ENCODE assay signal across 8 mouse cellular contexts in the genomic region with DNA sequence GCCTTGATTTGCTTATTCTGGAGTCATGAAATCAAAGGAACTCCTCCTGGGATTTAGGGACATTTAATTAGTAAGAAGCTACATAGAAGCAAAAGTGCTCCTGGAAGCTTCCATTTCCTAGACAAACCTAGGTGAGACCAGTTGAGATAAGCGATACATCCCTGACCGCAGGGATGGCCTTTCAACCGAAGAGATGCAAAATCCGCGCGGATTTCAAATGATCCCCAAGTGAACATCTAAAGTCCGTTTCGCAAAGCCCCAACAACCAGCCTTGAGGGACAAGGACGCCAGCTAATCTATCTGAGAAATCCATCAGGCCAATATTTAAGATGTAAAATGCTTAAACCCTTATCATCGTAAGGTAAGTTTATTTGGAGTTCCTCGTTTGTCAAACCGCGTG. TPM values are rescaled to one million over a fixed set of nuclear protein-coding genes. Genes with fewer than 3 reads are reported as not detected.
A peak's percentile ranks its signal among the peaks of the same experiment; 100 is the strongest.
DNase-seq lines count a peak whose midpoint lies in the region; ATAC-seq and TF ChIP-seq lines count a peak whose summit lies in the region.

No protein-coding gene starts in this region.

- H3K27ac ChIP-seq in heart, embryonic 15.5 days = no peak overlapping the region
- H3K27ac ChIP-seq in liver, embryonic 11.5 days (ENCODE audit: low read depth, low read length) = no peak overlapping the region
- H3K27ac ChIP-seq in small intestine, adult 2 months (ENCODE audit: insufficient read depth, low read depth, low read length) = no peak overlapping the region

- no peaks in the 10 kb centered on the region for H3K36me3 ChIP-seq in heart, embryonic 15.5 days
- H3K36me3 ChIP-seq in liver, embryonic 11.5 days (ENCODE audit: control insufficient read depth, insufficient read depth, low read length) = no peaks in the 10 kb centered on the region
- H3K36me3 ChIP-seq in small intestine, adult 2 months (ENCODE audit: control insufficient read depth, insufficient read depth, low read length) = no peaks in the 10 kb centered on the region

- H3K27me3 ChIP-seq in heart, embryonic 15.5 days = no peaks in the 10 kb centered on the region
- no peaks in the 10 kb centered on the region for H3K27me3 ChIP-seq in liver, embryonic 11.5 days (replicated peaks; ENCODE audit: control insufficient read depth, insufficient read depth, low read length)
- H3K27me3 ChIP-seq in small intestine, adult 2 months (ENCODE audit: control insufficient read depth, insufficient read depth, low read length) = no peaks in the 10 kb centered on the region

- no peaks in the 10 kb centered on the region for H3K9me3 ChIP-seq in heart, embryonic 15.5 days (replicated peaks)
- H3K9me3 ChIP-seq in liver, embryonic 11.5 days (ENCODE audit: control insufficient read depth, low read length) = no peaks in the 10 kb centered on the region

- no peak for TF ChIP-seq CTCF in small intestine, adult 2 months (IDR thresholded peaks at IDR 0.05; ENCODE audit: extremely low read depth, insufficient read length, insufficient replicate concordance, low read depth, low read length)

- H3K4me1 ChIP-seq in heart, embryonic 15.5 days (replicated peaks) = no peaks in the 10 kb centered on the region
- no peaks in the 10 kb centered on the region; the same call in 1 of the 2 replicates for H3K4me1 ChIP-seq in liver, embryonic 11.5 days (replicated peaks; ENCODE audit: control insufficient read depth, insufficient read depth, low read length)
- H3K4me1 ChIP-seq in small intestine, adult 2 months (ENCODE audit: control insufficient read depth, insufficient read depth, insufficient read length, low read length) = no peaks in the 10 kb centered on the region

- ATAC-seq in heart, embryonic 15.5 days (replicated peaks; ENCODE audit: insufficient number of reproducible peaks, insufficient read depth, low FRiP score, low read depth) = no peak
- ATAC-seq in liver, embryonic 11.5 days (replicated peaks; ENCODE audit: low FRiP score) = no peak

- peak overlapping the region; percentile 67 for H3K4me3 ChIP-seq in heart, embryonic 15.5 days
- H3K4me3 ChIP-seq in liver, embryonic 11.5 days (ENCODE audit: low read depth, low read length) = peak overlapping the region; percentile 64
- H3K4me3 ChIP-seq in small intestine, adult 2 months (ENCODE audit: low read depth, low read length) = peak overlapping the region; percentile 77

- WGBS in heart, embryonic 15.5 days = 1% methylated on average over 13 of the region's 13 CpGs
- 2% methylated on average over 13 of the region's 13 CpGs for WGBS in liver, embryonic 11.5 days
- WGBS in small intestine, adult 2 months = under 1% methylated on average over 13 of the region's 13 CpGs

- DNase-seq in heart, postnatal 4 days = no peak
- DNase-seq in brain, adult 2 months (ENCODE audit: low read depth, low spot score) = peak; percentile 21
- DNase-seq in forelimb bud, embryonic 11.5 days (ENCODE audit: low read depth, low spot score) = peak; percentile 4
- no peak for DNase-seq in liver, embryonic 11.5 days (ENCODE audit: low spot score)
- no peak for DNase-seq in frontal cortex, postnatal 14 days (ENCODE audit: low spot score in 2 of 2)
- no peak for DNase-seq in spleen, postnatal 14 days (ENCODE audit: low spot score in 2 of 2)

- TF ChIP-seq POLR2A in small intestine, adult 2 months (IDR thresholded peaks at IDR 0.05; ENCODE audit: low read depth, low read length) = no peak

- peak overlapping the region; percentile 66 for H3K9ac ChIP-seq in heart, embryonic 15.5 days
- H3K9ac ChIP-seq in liver, embryonic 11.5 days (ENCODE audit: low read depth, low read length) = peak overlapping the region; percentile 61

- peak overlapping the region; percentile 83 for H3K4me2 ChIP-seq in heart, embryonic 15.5 days
- peak overlapping the region; percentile 80 for H3K4me2 ChIP-seq in liver, embryonic 11.5 days

RNA-seq across cellular contexts. Expression of a gene that starts 0.8 kb away (rescaled TPM):
- 8.5 and 8.6 TPM in 2 replicates for polyA plus RNA-seq in heart, embryonic 15.5 days (2015; fragmentation: Nextera tagmentation; extraction: Ambion mirVana)
- total RNA-seq in heart, postnatal 4 days (2021) = 10 to 100 TPM in 1 of 2 experiments, 1 to 10 TPM in 1; 4.3 to 11.1 TPM
- 22.8 and 26.3 TPM in 2 replicates for polyA plus RNA-seq in liver, embryonic 11.5 days (2014; fragmentation: Nextera tagmentation; extraction: Ambion mirVana)
- polyA plus RNA-seq in small intestine, adult 2 months (2012; rRNA removed) = 0.56 and 2.0 TPM in 2 replicates

RNA-seq across cellular contexts. Expression of a gene that starts 53.3 kb away (rescaled TPM):
- polyA plus RNA-seq in heart, embryonic 15.5 days (2015; fragmentation: Nextera tagmentation; extraction: Ambion mirVana) = 4.9 and 5.1 TPM in 2 replicates
- total RNA-seq in heart, postnatal 4 days (2021) = 1 to 10 TPM; 2.0 to 2.5 TPM
- polyA plus RNA-seq in liver, embryonic 11.5 days (2014; fragmentation: Nextera tagmentation; extraction: Ambion mirVana) = 1.0 and 1.3 TPM in 2 replicates
- 0.05 TPM in 1 of 2 replicates, not detected in the other for polyA plus RNA-seq in small intestine, adult 2 months (2012; rRNA removed)

Comparison
In these comparisons a context has a peak if more than half of its experiments do, and no peak if none do; other contexts are left out.
1. DNase-seq: peak in brain, adult 2 months (single experiment) and forelimb bud, embryonic 11.5 days (single experiment); none in heart, postnatal 4 days (single experiment), liver, embryonic 11.5 days (single experiment), frontal cortex, postnatal 14 days (0 of 2) and spleen, postnatal 14 days (0 of 2).
2. Peak in every context shown above with its lines, with median percentiles within 50 percentile points of each other: H3K4me3 ChIP-seq.